Mouse (Mus musculus): ENCODE results near the gene Fam83b. TPM values are rescaled to one million over a fixed set of nuclear protein-coding genes. Genes with fewer than 3 reads are reported as not detected.

Gene Fam83b
- total and polyA plus RNA-seq, 3 experiments, result not detected

DNA sequence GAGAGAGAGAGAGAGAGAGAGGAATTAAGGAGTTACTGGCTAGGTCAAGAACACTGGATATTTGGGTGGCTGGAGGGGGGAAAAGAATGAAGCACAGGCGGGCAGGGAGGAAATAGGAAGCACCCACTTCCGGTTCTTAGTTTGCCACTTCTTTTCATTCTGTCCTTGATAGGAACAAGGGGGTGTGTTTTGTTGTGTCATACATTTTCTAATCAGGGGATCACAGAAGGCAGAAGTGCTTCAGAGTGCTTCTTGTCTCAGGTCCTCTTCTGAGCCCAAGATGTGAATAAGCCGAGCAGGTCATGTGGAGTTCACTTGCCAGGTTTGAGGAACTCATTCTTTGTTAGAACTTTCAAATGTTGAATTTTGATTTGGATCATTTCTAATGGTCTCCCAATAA, 86.8 kb downstream of the Fam83b start:
- no peaks in the 10 kb centered on the region for H3K9me3 ChIP-seq (replicated peaks; ENCODE audit: insufficient read depth, low read length)
- no peak overlapping the region for H3K27ac ChIP-seq (ENCODE audit: control insufficient read depth, low read depth, low read length)
- H3K79me2 ChIP-seq (ENCODE audit: control insufficient read depth, insufficient read depth, low read length, poor library complexity), result no peaks in the 10 kb centered on the region
- no peaks in the 10 kb centered on the region for H3K27me3 ChIP-seq (ENCODE audit: control insufficient read depth in 1 of 2, insufficient read depth in 2 of 2, low read length in 2 of 2)
- no peak for TF ChIP-seq SIN3A (IDR thresholded peaks at IDR 0.05; ENCODE audit: low read length)
- TF ChIP-seq RCOR1 (IDR thresholded peaks at IDR 0.05; ENCODE audit: low read depth, low read length), result no peak
- peak; percentile 3 for DNase-seq (ENCODE audit: low read depth, low spot score)
- no peak overlapping the region for H3K9ac ChIP-seq (ENCODE audit: control insufficient read depth, low read depth, low read length, poor library complexity, severe bottlenecking)
- no peak overlapping the region for H3K4me3 ChIP-seq (ENCODE audit: control insufficient read depth in 1 of 2, insufficient read depth in 1 of 2, low read depth in 2 of 2, low read length in 2 of 2)
- no peaks in the 10 kb centered on the region for H3K4me1 ChIP-seq (ENCODE audit: control insufficient read depth in 1 of 2, insufficient read depth in 2 of 2, low read length in 2 of 2)
- H3K36me3 ChIP-seq (ENCODE audit: control insufficient read depth in 1 of 2, insufficient read depth in 2 of 2, low read length in 2 of 2), result no peaks in the 10 kb centered on the region

DNA sequence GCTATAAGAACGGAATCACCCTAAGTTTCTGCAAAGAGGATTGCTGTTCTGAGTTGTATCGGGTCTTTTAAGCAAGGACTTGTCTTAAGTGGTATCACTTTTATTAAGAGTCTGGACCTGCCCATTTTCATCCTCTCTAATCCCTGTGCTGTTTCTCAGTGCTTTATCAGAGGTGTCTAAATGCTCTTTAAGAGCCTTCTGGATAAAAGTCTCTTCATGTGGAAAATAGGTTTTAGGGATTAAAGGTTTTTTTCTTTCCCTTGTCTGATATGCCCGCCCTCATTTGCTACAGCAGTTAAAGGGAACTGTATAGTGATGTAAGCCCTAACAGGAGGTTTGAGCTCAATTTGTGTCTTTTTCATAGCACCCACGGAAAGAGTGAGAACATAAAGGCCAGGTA, 97.4 kb downstream of the Fam83b start:
- Histone ChIP-seq H3K9ac (ENCODE audit: control insufficient read depth, low read depth, low read length, poor library complexity, severe bottlenecking) (no peak overlapping the region), H3K36me3 (ENCODE audit: control insufficient read depth in 1 of 2, insufficient read depth in 2 of 2, low read length in 2 of 2) (no peaks in the 10 kb centered on the region), H3K9me3 (replicated peaks; ENCODE audit: insufficient read depth, low read length) (no peaks in the 10 kb centered on the region), H3K27me3 (ENCODE audit: control insufficient read depth in 1 of 2, insufficient read depth in 2 of 2, low read length in 2 of 2) (no peaks in the 10 kb centered on the region), H3K79me2 (ENCODE audit: control insufficient read depth, insufficient read depth, low read length, poor library complexity) (no peaks in the 10 kb centered on the region), H3K4me1 (ENCODE audit: control insufficient read depth in 1 of 2, insufficient read depth in 2 of 2, low read length in 2 of 2) (no peaks in the 10 kb centered on the region), H3K4me3 (ENCODE audit: control insufficient read depth in 1 of 2, insufficient read depth in 1 of 2, low read depth in 2 of 2, low read length in 2 of 2) (no peak overlapping the region), H3K27ac (ENCODE audit: control insufficient read depth, low read depth, low read length) (no peak overlapping the region)
- no peak for TF ChIP-seq ZMIZ1 (IDR thresholded peaks at IDR 0.05; ENCODE audit: low read depth, low read length)
- no peak for TF ChIP-seq MEF2A (IDR thresholded peaks at IDR 0.05; ENCODE audit: extremely low read depth, insufficient replicate concordance, low read depth, low read length, poor library complexity, severe bottlenecking)
- no peak for TF ChIP-seq CHD2 (IDR thresholded peaks at IDR 0.05; ENCODE audit: low read length)
- TF ChIP-seq TAL1 (IDR thresholded peaks at IDR 0.05; ENCODE audit: low read length), result no peak
- no peak for TF ChIP-seq POLR2AphosphoS5 (IDR thresholded peaks at IDR 0.05; ENCODE audit: borderline replicate concordance, low read depth, low read length)
- TF ChIP-seq TBP (IDR thresholded peaks at IDR 0.05; ENCODE audit: low read depth, low read length), result no peak
- TF ChIP-seq RCOR1 (IDR thresholded peaks at IDR 0.05; ENCODE audit: low read depth, low read length), result no peak
- TF ChIP-seq ELF1 (IDR thresholded peaks at IDR 0.05; ENCODE audit: low read depth, low read length), result no peak
- no peak for TF ChIP-seq KAT2A (conservative IDR thresholded peaks at IDR 0.05; ENCODE audit: low read depth, low read length)
- no peak for TF ChIP-seq USF1 (IDR thresholded peaks at IDR 0.05; ENCODE audit: low read depth, low read length)
- no peak for TF ChIP-seq GABPA (IDR thresholded peaks at IDR 0.05; ENCODE audit: low read depth, low read length)
- TF ChIP-seq USF2 (IDR thresholded peaks at IDR 0.05; ENCODE audit: borderline replicate concordance in 1 of 2, insufficient read depth in 1 of 2, low read depth in 1 of 2, low read length in 2 of 2), result no peak
- TF ChIP-seq GATA1 (IDR thresholded peaks at IDR 0.05; ENCODE audit: low read depth, low read length), result no peak
- no peak for DNase-seq (ENCODE audit: low read depth, low spot score)

GRCm38 (mm10) chr9:76461547-76461946, 105.4 kb downstream of the Fam83b start:
- no peaks in the 10 kb centered on the region for H3K27me3 ChIP-seq (ENCODE audit: control insufficient read depth in 1 of 2, insufficient read depth in 2 of 2, low read length in 2 of 2)
- no peaks in the 10 kb centered on the region for H3K9me3 ChIP-seq (replicated peaks; ENCODE audit: insufficient read depth, low read length)
- TF ChIP-seq ETS1 (IDR thresholded peaks at IDR 0.05; ENCODE audit: low read depth, low read length), result no peak
- TF ChIP-seq TAL1 (IDR thresholded peaks at IDR 0.05; ENCODE audit: low read length), result no peak
- TF ChIP-seq TBP (IDR thresholded peaks at IDR 0.05; ENCODE audit: low read depth, low read length), result no peak
- no peak for TF ChIP-seq USF1 (IDR thresholded peaks at IDR 0.05; ENCODE audit: low read depth, low read length)
- no peak for TF ChIP-seq POLR2AphosphoS2 (IDR thresholded peaks at IDR 0.05; ENCODE audit: low read length)
- TF ChIP-seq USF2 (IDR thresholded peaks at IDR 0.05; ENCODE audit: borderline replicate concordance in 1 of 2, insufficient read depth in 1 of 2, low read depth in 1 of 2, low read length in 2 of 2), result no peak
- TF ChIP-seq UBTF (IDR thresholded peaks at IDR 0.05; ENCODE audit: borderline replicate concordance, insufficient read depth, low read depth, low read length), result no peak
- no peak for TF ChIP-seq JUND (IDR thresholded peaks at IDR 0.05; ENCODE audit: low read depth, low read length)
- TF ChIP-seq RCOR1 (IDR thresholded peaks at IDR 0.05; ENCODE audit: low read depth, low read length), result no peak
- no peak for TF ChIP-seq CHD2 (IDR thresholded peaks at IDR 0.05; ENCODE audit: low read length)
- H3K9ac ChIP-seq (ENCODE audit: control insufficient read depth, low read depth, low read length, poor library complexity, severe bottlenecking), result no peak overlapping the region
- no peak overlapping the region for H3K4me3 ChIP-seq (ENCODE audit: control insufficient read depth in 1 of 2, insufficient read depth in 1 of 2, low read depth in 2 of 2, low read length in 2 of 2)
- DNase-seq (ENCODE audit: low read depth, low spot score), result no peak
- H3K27ac ChIP-seq (ENCODE audit: control insufficient read depth, low read depth, low read length), result no peak overlapping the region
- no peaks in the 10 kb centered on the region for H3K4me1 ChIP-seq (ENCODE audit: control insufficient read depth in 1 of 2, insufficient read depth in 2 of 2, low read length in 2 of 2)
- H3K79me2 ChIP-seq (ENCODE audit: control insufficient read depth, insufficient read depth, low read length, poor library complexity), result no peaks in the 10 kb centered on the region
- no peaks in the 10 kb centered on the region for H3K36me3 ChIP-seq (ENCODE audit: control insufficient read depth in 1 of 2, insufficient read depth in 2 of 2, low read length in 2 of 2)

Measured in MEL (cell line).